Mouse (Mus musculus) MEL (cell line): ENCODE data around the gene Fam210b.

Experiments
- CTCF ChIP-seq, 3 experiments: IDR thresholded peaks in 2 of 3; conservative IDR thresholded peaks in 1 of 3; 2 replicates each; pipeline ENCODE4 v1.5.1; 2011 to 2012; ENCODE audit warnings: low read length in 3 of 3, low read depth in 2 of 3, mild to moderate bottlenecking in 2 of 3, improper control_type of control experiment in 1 of 3, inconsistent platforms in 1 of 3, mixed read lengths in 1 of 3, moderate library complexity in 1 of 3; ENCODE audit not compliant: control insufficient read depth in 1 of 3, insufficient read depth in 1 of 3, poor library complexity in 1 of 3, severe bottlenecking in 1 of 3
- EP300 ChIP-seq, 2 experiments: IDR thresholded peaks; 2 replicates each; pipeline ENCODE4 v1.6.1; 2011; ENCODE audit warnings: improper control_type of control experiment in 2 of 2, low read length in 2 of 2, low read depth in 1 of 2, mild to moderate bottlenecking in 1 of 2
- ETS1 ChIP-seq: IDR thresholded peaks from 2 replicates; pipeline ENCODE4 v1.6.1; 2012; ENCODE audit warnings: low read depth, mild to moderate bottlenecking, inconsistent platforms, low read length, improper control_type of control experiment, moderate library complexity
- MAFK ChIP-seq: IDR thresholded peaks from 2 replicates; pipeline ENCODE4 v1.6.1; 2011; ENCODE audit warnings: low read depth, mild to moderate bottlenecking, low read length, improper control_type of control experiment, borderline replicate concordance
- NELFE ChIP-seq: IDR thresholded peaks from 2 replicates; pipeline ENCODE4 v1.6.1; 2011; ENCODE audit warnings: low read depth, low read length, improper control_type of control experiment
- POLR2A ChIP-seq, 2 experiments: IDR thresholded peaks; 2 replicates each; pipeline ENCODE4 v1.6.1; 2011 to 2012; ENCODE audit warnings: low read length in 2 of 2, mild to moderate bottlenecking in 2 of 2, control low read depth in 1 of 2, improper control_type of control experiment in 1 of 2, low read depth in 1 of 2, moderate library complexity in 1 of 2; ENCODE audit not compliant: control insufficient read depth in 1 of 2, insufficient read depth in 1 of 2, poor library complexity in 1 of 2
- POLR2AphosphoS5 ChIP-seq: IDR thresholded peaks from 2 replicates; pipeline ENCODE4 v1.6.1; 2012; ENCODE audit warnings: low read depth, borderline replicate concordance, mild to moderate bottlenecking, inconsistent platforms, low read length, moderate library complexity, mixed read lengths
- RCOR1 ChIP-seq: IDR thresholded peaks from 2 replicates; pipeline ENCODE4 v1.6.1; 2012; ENCODE audit warnings: low read depth, mild to moderate bottlenecking, inconsistent platforms, low read length, improper control_type of control experiment

GRCm38 (mm10) chr2:172393391-172394051 lies 48.2 kb downstream of the Fam210b start, which contains the start of gene Cass4:
- TF ChIP-seq CTCF (IDR thresholded peaks at IDR 0.05 in 2 of 3, conservative IDR thresholded peaks at IDR 0.05 in 1 of 3; ENCODE audit: control insufficient read depth in 1 of 3, insufficient read depth in 1 of 3, low read depth in 2 of 3, low read length in 3 of 3, poor library complexity in 1 of 3, severe bottlenecking in 1 of 3) = no peak
- TF ChIP-seq EP300 (IDR thresholded peaks at IDR 0.05; ENCODE audit: low read depth in 1 of 2, low read length in 2 of 2) = no peak
- no peak for TF ChIP-seq MAFK
- peak; percentile 21; the same call in 1 of the 2 replicates for TF ChIP-seq ETS1
- TF ChIP-seq NELFE = no peak
- no peak for TF ChIP-seq POLR2AphosphoS5
- no peak for TF ChIP-seq RCOR1
- TF ChIP-seq POLR2A (IDR thresholded peaks at IDR 0.05; ENCODE audit: control insufficient read depth in 1 of 2, insufficient read depth in 1 of 2, low read depth in 1 of 2, low read length in 2 of 2, poor library complexity in 1 of 2) = peak in 1 of 2 experiments; percentile 40; a peak in 1 of 4 replicates
